Mouse (Mus musculus) CH12.LX (cell line): ENCODE data around the gene Mrln. TPM values are rescaled to one million over a fixed set of nuclear protein-coding genes. Genes with fewer than 3 reads are reported as not detected.

Experiments
- DNase-seq: peaks from one replicate; pipeline ENCODE4 v3.0.0-alpha.2; 2013; ENCODE audit errors: extremely low read depth
- H3K27ac ChIP-seq: 2 replicates; pipeline ENCODE4 v1.5.1; 2012; ENCODE audit warnings: low read depth, mild to moderate bottlenecking, control low read depth, moderate library complexity; ENCODE audit not compliant: insufficient read depth
- H3K27me3 ChIP-seq: replicated peaks from 2 replicates; pipeline ENCODE3; 2012; ENCODE audit warnings: inconsistent platforms
- H3K36me3 ChIP-seq, 2 experiments: replicated peaks in 1 of 2; 2 replicates each; pipeline versions ENCODE3 to v1.6.1; 2012; ENCODE audit warnings: inconsistent platforms in 1 of 2, low read length in 1 of 2, mild to moderate bottlenecking in 1 of 2, mixed read lengths in 1 of 2, moderate library complexity in 1 of 2; ENCODE audit not compliant: control insufficient read depth in 1 of 2, insufficient read depth in 1 of 2
- H3K4me1 ChIP-seq, 2 experiments: 2 replicates each; pipeline ENCODE4 v1.6.1; 2012; ENCODE audit warnings: inconsistent platforms in 1 of 2, moderate library complexity in 1 of 2; ENCODE audit not compliant: insufficient read depth in 2 of 2, control insufficient read depth in 1 of 2
- H3K4me2 ChIP-seq: 2 replicates; pipeline ENCODE4 v1.6.1; 2012; ENCODE audit warnings: low read depth, mild to moderate bottlenecking, control low read depth; ENCODE audit not compliant: poor library complexity, insufficient read depth, severe bottlenecking
- H3K4me3 ChIP-seq, 3 experiments: fragments of 150-350 bp in 1 of 3; sonication (generic) in 1 of 3; replicated peaks in 1 of 3; 2 replicates each; pipeline versions ENCODE3 to v1.5.1; 2011 to 2012; ENCODE audit warnings: low read depth in 2 of 3, low read length in 2 of 3, mild to moderate bottlenecking in 2 of 3, moderate library complexity in 2 of 3, control low read depth in 1 of 3, improper control_type of control experiment in 1 of 3, inconsistent platforms in 1 of 3, mixed read lengths in 1 of 3; ENCODE audit not compliant: poor library complexity in 1 of 3
- H3K79me2 ChIP-seq: replicated peaks from 2 replicates; pipeline ENCODE4 v1.6.1; 2012; ENCODE audit warnings: mild to moderate bottlenecking, moderate library complexity; ENCODE audit not compliant: control insufficient read depth, poor library complexity, insufficient read depth, severe bottlenecking; ENCODE audit errors: extremely low read depth
- H3K9ac ChIP-seq: 2 replicates; pipeline ENCODE4 v1.6.1; 2012; ENCODE audit warnings: low read depth, mild to moderate bottlenecking, control low read depth, moderate library complexity; ENCODE audit not compliant: insufficient read depth
- H3K9me3 ChIP-seq: replicated peaks from 2 replicates; pipeline ENCODE3; 2012; ENCODE audit warnings: low read length, inconsistent platforms, mixed read lengths
- BHLHE40 ChIP-seq: IDR thresholded peaks from 2 replicates; pipeline ENCODE4 v1.6.1; 2011; ENCODE audit warnings: mild to moderate bottlenecking, low read depth, low read length, improper control_type of control experiment
- CTCF ChIP-seq, 2 experiments: IDR thresholded peaks in 1 of 2; conservative IDR thresholded peaks in 1 of 2; 2 replicates each; pipeline ENCODE4 v1.5.1; 2011 to 2012; ENCODE audit warnings: low read depth in 2 of 2, low read length in 2 of 2, improper control_type of control experiment in 1 of 2, inconsistent platforms in 1 of 2, mild to moderate bottlenecking in 1 of 2, moderate library complexity in 1 of 2
- EP300 ChIP-seq: IDR thresholded peaks from 2 replicates; pipeline ENCODE4 v1.6.1; 2011; ENCODE audit warnings: low read length, improper control_type of control experiment
- IRF4 ChIP-seq: IDR thresholded peaks from 2 replicates; pipeline ENCODE4 v1.6.1; 2014; ENCODE audit warnings: low read depth, mild to moderate bottlenecking, inconsistent platforms, low read length, improper control_type of control experiment
- JUN ChIP-seq: IDR thresholded peaks from 2 replicates; pipeline ENCODE4 v1.6.1; 2011; ENCODE audit warnings: low read depth, mild to moderate bottlenecking, low read length, improper control_type of control experiment, moderate library complexity; ENCODE audit not compliant: insufficient read depth
- MAX ChIP-seq: IDR thresholded peaks from 2 replicates; pipeline ENCODE4 v1.6.1; 2011; ENCODE audit warnings: low read length, improper control_type of control experiment
- MAZ ChIP-seq: IDR thresholded peaks from 2 replicates; pipeline ENCODE4 v1.6.1; 2012; ENCODE audit warnings: low read depth, mild to moderate bottlenecking, inconsistent platforms, low read length, improper control_type of control experiment, moderate library complexity
- MEF2A ChIP-seq: IDR thresholded peaks from 2 replicates; pipeline ENCODE4 v1.6.1; 2014; ENCODE audit warnings: low read depth, mild to moderate bottlenecking, inconsistent platforms, low read length, improper control_type of control experiment, borderline replicate concordance
- NRF1 ChIP-seq: IDR thresholded peaks from 2 replicates; pipeline ENCODE4 v1.6.1; 2014; ENCODE audit warnings: low read depth, mild to moderate bottlenecking, inconsistent platforms, low read length, improper control_type of control experiment, moderate library complexity
- PAX5 ChIP-seq: IDR thresholded peaks from 2 replicates; pipeline ENCODE4 v1.6.1; 2012; ENCODE audit warnings: low read length, inconsistent platforms, mixed read lengths
- POLR2AphosphoS2 ChIP-seq: IDR thresholded peaks from 2 replicates; pipeline ENCODE4 v1.6.1; 2011; ENCODE audit warnings: low read depth, low read length, improper control_type of control experiment
- TBP ChIP-seq: conservative IDR thresholded peaks from 2 replicates; pipeline ENCODE4 v1.6.1; 2011; ENCODE audit warnings: low read depth, low read length, improper control_type of control experiment
- TCF12 ChIP-seq: IDR thresholded peaks from 2 replicates; pipeline ENCODE4 v1.6.1; 2014; ENCODE audit warnings: low read depth, mild to moderate bottlenecking, inconsistent platforms, low read length, improper control_type of control experiment
- UBTF ChIP-seq: IDR thresholded peaks from 2 replicates; pipeline ENCODE4 v1.6.1; 2012; ENCODE audit warnings: low read depth, mild to moderate bottlenecking, inconsistent platforms, low read length, improper control_type of control experiment, moderate library complexity
- USF1 ChIP-seq: IDR thresholded peaks from 2 replicates; pipeline ENCODE4 v1.6.1; 2014; ENCODE audit warnings: low read depth, mild to moderate bottlenecking, inconsistent platforms, low read length, improper control_type of control experiment
- USF2 ChIP-seq: conservative IDR thresholded peaks from 2 replicates; pipeline ENCODE4 v1.6.1; 2011; ENCODE audit warnings: low read depth, low read length, improper control_type of control experiment
- dilution Hi-C: fragments of 300-500 bp; cut with MboI; formaldehyde crosslinking; loops from 2 replicates; pipeline ENCODE4 v1.14.3; 2020; ENCODE audit warnings: low sequenced_read_pairs; ENCODE audit not compliant: extremely low pct_unique_long_range_greater_than_20kb, extremely low pct_ligation_motif_present
- in situ Hi-C: fragments of 300-500 bp; cut with MboI; formaldehyde crosslinking; loops from 3 replicates; pipeline ENCODE4 v1.14.3; 2019; ENCODE audit warnings: low sequenced_read_pairs, low pct_ligation_motif_present, low pct_unique_long_range_greater_than_20kb, mixed read lengths
- polyA plus RNA-seq: library from polyadenylated mRNA; unstranded; fragments of >175 nt; gene quantifications from 2 replicates; pipeline ENCODE4 v1.2.1, GENCODE M21; 2012; ENCODE audit warnings: low read depth; ENCODE audit not compliant: insufficient read length
- total RNA-seq, 2 experiments: library from RNA; depleted of rRNA; stranded (reverse); fragments of 300-350 nt in 1 of 2; fragments of >200 nt in 1 of 2; gene quantifications; 2 replicates each; pipeline ENCODE4 v1.2.3; 2012 to 2014

The Mrln gene
- total and polyA plus RNA-seq, 3 experiments = not detected

DNA sequence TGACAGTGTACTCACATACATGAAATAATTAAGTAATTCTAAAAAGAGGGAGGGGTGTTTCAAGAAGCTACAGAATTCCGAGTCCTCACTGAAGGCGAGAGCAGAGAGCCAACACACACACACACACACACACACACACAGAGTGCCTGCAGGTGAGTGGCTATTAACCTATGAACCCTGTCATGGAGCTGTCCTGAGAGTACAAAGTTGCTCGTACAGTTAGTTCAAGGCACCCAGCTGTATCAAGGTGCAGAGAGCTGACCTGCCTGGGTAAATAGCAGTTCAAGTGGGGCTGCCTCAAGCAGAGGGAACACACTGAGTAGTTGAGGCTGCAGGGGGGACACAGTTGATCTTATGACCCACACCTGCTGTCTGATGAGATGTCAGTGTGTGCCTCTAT, 57.6 kb downstream of the Mrln start:
- Histone ChIP-seq H3K27ac (no peak overlapping the region), H3K9me3 (no peaks in the 10 kb centered on the region), H3K4me1 (peaks cover 4 to 5% of the 10 kb centered on the region in 2 experiments), H3K9ac (no peak overlapping the region), H3K4me2 (no peak overlapping the region), H3K79me2 (no peaks in the 10 kb centered on the region), H3K27me3 (no peaks in the 10 kb centered on the region), H3K4me3 (no peak overlapping the region), H3K36me3 (no peaks in the 10 kb centered on the region)
- in situ Hi-C loops = no loop called here
- dilution Hi-C loops = no loop called here
- TF ChIP-seq PAX5 (no peak), USF2 (no peak), CTCF (conservative IDR thresholded peaks at IDR 0.05 in 1 of 2, IDR thresholded peaks at IDR 0.05 in 1 of 2; ENCODE audit: low read depth in 2 of 2, low read length in 2 of 2) (no peak), NRF1 (no peak), MEF2A (no peak), USF1 (no peak), MAZ (no peak), MAX (no peak), EP300 (no peak)
- TF ChIP-seq, all 38 proteins: peak for 0
- DNase-seq = no peak

DNA sequence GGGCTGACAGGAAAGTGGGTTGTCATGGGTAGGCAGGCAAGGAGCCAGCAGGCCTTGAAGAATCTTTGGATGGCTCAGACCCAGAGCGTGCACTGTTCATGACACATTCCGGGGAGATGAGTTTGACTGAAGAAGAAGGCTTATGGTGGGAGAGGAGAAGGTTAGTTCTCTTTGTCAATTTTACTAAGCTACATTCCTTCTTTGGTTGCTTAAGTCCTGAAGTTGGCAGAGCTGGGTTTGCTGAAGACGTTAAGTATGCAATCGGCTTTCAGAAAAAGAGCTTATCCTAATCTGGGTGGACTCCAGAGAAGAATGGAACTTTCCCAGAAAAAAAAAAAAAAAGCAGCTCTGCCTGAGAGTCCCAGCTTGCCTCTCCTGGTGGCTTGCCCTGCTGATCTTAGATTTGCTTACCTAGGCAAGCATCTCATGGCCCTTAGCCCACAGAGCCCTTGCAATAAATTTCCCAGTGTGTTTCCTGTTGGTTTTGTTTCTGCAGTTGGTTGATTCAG, 59.3 kb downstream of the Mrln start:
- no peak overlapping the region for H3K27ac ChIP-seq
- H3K27me3 ChIP-seq = no peaks in the 10 kb centered on the region
- in situ Hi-C loops (no loop called here), dilution Hi-C loops (no loop called here)
- TF ChIP-seq MEF2A (no peak), POLR2AphosphoS2 (no peak), TCF12 (no peak), MAZ (no peak), UBTF (no peak), NRF1 (no peak), JUN (no peak), TBP (no peak), IRF4 (no peak), BHLHE40 (no peak)
- H3K36me3 ChIP-seq = no peaks in the 10 kb centered on the region
- no peak for DNase-seq
- no peak overlapping the region for H3K4me3 ChIP-seq
- peaks cover 0 to 6% of the 10 kb centered on the region in 2 experiments; a peak in 3 of 4 replicates for H3K4me1 ChIP-seq
- no peak overlapping the region for H3K4me2 ChIP-seq
- H3K79me2 ChIP-seq = no peaks in the 10 kb centered on the region
- H3K9me3 ChIP-seq = no peaks in the 10 kb centered on the region
- no peak overlapping the region for H3K9ac ChIP-seq
